Mouse (Mus musculus) forebrain, embryonic 14.5 days (tissue): ENCODE data around the gene Tmem216. TPM values are rescaled to one million over a fixed set of nuclear protein-coding genes. Genes with fewer than 3 reads are reported as not detected.

Experiments used
- polyA plus RNA-seq: library from polyadenylated mRNA; unstranded; fragments of >200 nt; fragmentation: Nextera tagmentation; extraction: Ambion mirVana; gene quantifications from 2 replicates; pipeline ENCODE4 v1.2.1, GENCODE M21; 2014

The Tmem216 gene
- polyA plus RNA-seq, 1 experiment from 2014 or later: 70.1 TPM

Other genes with a start within 250 kb of the Tmem216 start
- 5.8 and 6.1 TPM in 2 replicates for gene Syt7, start 167.1 kb downstream of the Tmem216 start, polyA plus RNA-seq
- gene Lrrc10b, start 98.8 kb downstream of the Tmem216 start, polyA plus RNA-seq: 0.49 and 0.76 TPM in 2 replicates
- gene Ppp1r32, start 73.3 kb downstream of the Tmem216 start, polyA plus RNA-seq: 2.5 and 2.6 TPM in 2 replicates
- 53.9 and 61.1 TPM in 2 replicates for gene Cpsf7, start 31.0 kb downstream of the Tmem216 start, polyA plus RNA-seq
- 69.2 and 70.4 TPM in 2 replicates for gene Sdhaf2, start 30.1 kb downstream of the Tmem216 start, polyA plus RNA-seq
- gene Cyb561a3, start 20.9 kb upstream of the Tmem216 start, polyA plus RNA-seq: 21.9 and 22.3 TPM in 2 replicates
- 42.4 and 49.9 TPM in 2 replicates for gene Tmem138, start 21.1 kb upstream of the Tmem216 start, polyA plus RNA-seq
- gene Ddb1, start 49.1 kb upstream of the Tmem216 start, polyA plus RNA-seq: 283 and 296 TPM in 2 replicates
- gene Tkfc, start 49.4 kb upstream of the Tmem216 start, polyA plus RNA-seq: 25.4 and 25.7 TPM in 2 replicates
- gene Vwce, start 78.0 kb upstream of the Tmem216 start, polyA plus RNA-seq: 0.19 and 0.26 TPM in 2 replicates
- gene Pga5, start 121.8 kb upstream of the Tmem216 start, polyA plus RNA-seq: not detected in 2 replicates
- gene Vps37c, start 132.5 kb upstream of the Tmem216 start, polyA plus RNA-seq: 31.9 and 36.4 TPM in 2 replicates
- gene Cd5, start 182.8 kb upstream of the Tmem216 start, polyA plus RNA-seq: 0.29 TPM in 1 of 2 replicates, not detected in the other